Mouse (Mus musculus): ENCODE results near the gene Mfsd5. TPM values are rescaled to one million over a fixed set of nuclear protein-coding genes. Genes with fewer than 3 reads are reported as not detected.
A peak's percentile ranks its signal among the peaks of the same experiment; 100 is the strongest.

Mfsd5 gene
- polyA plus RNA-seq (2012; ENCODE audit: insufficient read depth, insufficient read length, low replicate concordance, missing spikeins): not detected in 2 replicates

GRCm38 (mm10) chr15:102279092-102279782 is at the start of gene Mfsd5:
Gene Mfsd5, plus strand, starts transcription at chr15:102279454.
- peak within 1 kb of the TSS; percentile 98 for H3K4me3 ChIP-seq (ENCODE audit: insufficient read depth, low read depth, low read length)
- under 1% methylated on average over 65 of the region's 65 CpGs for WGBS
- H3K4me1 ChIP-seq (ENCODE audit: control insufficient read depth, insufficient read depth, low read length): peaks cover 21% of the 10 kb centered on the region
- H3K27ac ChIP-seq (ENCODE audit: insufficient read depth, low read depth, low read length): peak within 1 kb of the TSS; percentile 43
- TF ChIP-seq CTCF (IDR thresholded peaks at IDR 0.05; ENCODE audit: insufficient read depth, low read depth, low read length) (0 out of 2 replicates have a peak, but pooled peaks have one; percentile 7), POLR2A (IDR thresholded peaks at IDR 0.05; ENCODE audit: insufficient read depth, low read depth, low read length) (peak; percentile 92)

- Histone ChIP-seq H3K4me1 (ENCODE audit: control insufficient read depth, insufficient read depth, low read length) (no peaks in the 10 kb centered on the region), H3K4me3 (ENCODE audit: insufficient read depth, low read depth, low read length) (no peak overlapping the region), H3K27ac (ENCODE audit: insufficient read depth, low read depth, low read length) (no peak overlapping the region)
- TF ChIP-seq CTCF (IDR thresholded peaks at IDR 0.05; ENCODE audit: insufficient read depth, low read depth, low read length) (no peak), POLR2A (IDR thresholded peaks at IDR 0.05; ENCODE audit: insufficient read depth, low read depth, low read length) (no peak)
- WGBS: 84% methylated on average over 17 of the region's 17 CpGs
These were observed 48.6 kb upstream of the Mfsd5 start for GRCm38 (mm10) chr15:102230408-102231321.

GRCm38 (mm10) chr15:102231748-102232147 is 47.5 kb upstream of the Mfsd5 start, which contains the start of gene Itgb7:
Gene Itgb7, minus strand, starts transcription at chr15:102231944.
- H3K27ac ChIP-seq (ENCODE audit: insufficient read depth, low read depth, low read length): no peak within 1 kb of the TSS
- TF ChIP-seq CTCF (IDR thresholded peaks at IDR 0.05; ENCODE audit: insufficient read depth, low read depth, low read length) (no peak), POLR2A (IDR thresholded peaks at IDR 0.05; ENCODE audit: insufficient read depth, low read depth, low read length) (no peak)
- H3K4me1 ChIP-seq (ENCODE audit: control insufficient read depth, insufficient read depth, low read length): no peaks in the 10 kb centered on the region
- WGBS: 71% methylated on average over 6 of the region's 6 CpGs
- no peak within 1 kb of the TSS for H3K4me3 ChIP-seq (ENCODE audit: insufficient read depth, low read depth, low read length)

GRCm38 (mm10) chr15:102232764-102233163 is 46.5 kb upstream of the Mfsd5 start:
- Histone ChIP-seq H3K27ac (ENCODE audit: insufficient read depth, low read depth, low read length) (no peak overlapping the region), H3K4me3 (ENCODE audit: insufficient read depth, low read depth, low read length) (no peak overlapping the region)
- WGBS: 87% methylated on average over 7 of the region's 7 CpGs

GRCm38 (mm10) chr15:102233896-102234295 is 45.4 kb upstream of the Mfsd5 start:
- H3K27ac ChIP-seq (ENCODE audit: insufficient read depth, low read depth, low read length): no peak overlapping the region
- no peak overlapping the region for H3K4me3 ChIP-seq (ENCODE audit: insufficient read depth, low read depth, low read length)
- no peaks in the 10 kb centered on the region for H3K4me1 ChIP-seq (ENCODE audit: control insufficient read depth, insufficient read depth, low read length)
- TF ChIP-seq CTCF (IDR thresholded peaks at IDR 0.05; ENCODE audit: insufficient read depth, low read depth, low read length) (no peak), POLR2A (IDR thresholded peaks at IDR 0.05; ENCODE audit: insufficient read depth, low read depth, low read length) (no peak)
- WGBS: 30% methylated on average over 2 of the region's 2 CpGs

More at GRCm38 (mm10) chr15:102232764-102233163, 46.5 kb upstream of the Mfsd5 start:
- no peak for TF ChIP-seq CTCF (IDR thresholded peaks at IDR 0.05; ENCODE audit: insufficient read depth, low read depth, low read length)
- TF ChIP-seq POLR2A (IDR thresholded peaks at IDR 0.05; ENCODE audit: insufficient read depth, low read depth, low read length): no peak
- H3K4me1 ChIP-seq (ENCODE audit: control insufficient read depth, insufficient read depth, low read length): no peaks in the 10 kb centered on the region

GRCm38 (mm10) chr15:102235371-102236027 is 43.8 kb upstream of the Mfsd5 start:
- TF ChIP-seq CTCF (IDR thresholded peaks at IDR 0.05; ENCODE audit: insufficient read depth, low read depth, low read length) (no peak), POLR2A (IDR thresholded peaks at IDR 0.05; ENCODE audit: insufficient read depth, low read depth, low read length) (no peak)
- WGBS: 46% methylated on average over 21 of the region's 21 CpGs

GRCm38 (mm10) chr15:102238543-102239259 is 40.6 kb upstream of the Mfsd5 start:
- H3K4me1 ChIP-seq (ENCODE audit: control insufficient read depth, insufficient read depth, low read length): peaks cover 13% of the 10 kb centered on the region
- WGBS: 85% methylated on average over 14 of the region's 14 CpGs
- no peak for TF ChIP-seq CTCF (IDR thresholded peaks at IDR 0.05; ENCODE audit: insufficient read depth, low read depth, low read length)
- TF ChIP-seq POLR2A (IDR thresholded peaks at IDR 0.05; ENCODE audit: insufficient read depth, low read depth, low read length): no peak
- no peak overlapping the region for H3K4me3 ChIP-seq (ENCODE audit: insufficient read depth, low read depth, low read length)
- no peak overlapping the region for H3K27ac ChIP-seq (ENCODE audit: insufficient read depth, low read depth, low read length)

More at GRCm38 (mm10) chr15:102235371-102236027, 43.8 kb upstream of the Mfsd5 start:
- Histone ChIP-seq H3K4me3 (ENCODE audit: insufficient read depth, low read depth, low read length) (no peak overlapping the region), H3K4me1 (ENCODE audit: control insufficient read depth, insufficient read depth, low read length) (no peaks in the 10 kb centered on the region), H3K27ac (ENCODE audit: insufficient read depth, low read depth, low read length) (no peak overlapping the region)

- TF ChIP-seq POLR2A (IDR thresholded peaks at IDR 0.05; ENCODE audit: insufficient read depth, low read depth, low read length): no peak
- peak; percentile 69 for TF ChIP-seq CTCF (IDR thresholded peaks at IDR 0.05; ENCODE audit: insufficient read depth, low read depth, low read length)
- no peak overlapping the region for H3K27ac ChIP-seq (ENCODE audit: insufficient read depth, low read depth, low read length)
- H3K4me3 ChIP-seq (ENCODE audit: insufficient read depth, low read depth, low read length): no peak overlapping the region
- peaks cover 16% of the 10 kb centered on the region for H3K4me1 ChIP-seq (ENCODE audit: control insufficient read depth, insufficient read depth, low read length)
- 15% methylated on average over 9 of the region's 9 CpGs for WGBS
These were observed 40.0 kb upstream of the Mfsd5 start for GRCm38 (mm10) chr15:102239260-102239590.

All from olfactory bulb, adult 2 months (tissue).